30 mouse cellular contexts compared by ENCODE assay signal in genomic region chr12:32801078-32801477, GRCm38 (mm10). TPM values are rescaled to one million over a fixed set of nuclear protein-coding genes. Genes with fewer than 3 reads are reported as not detected.
DNase-seq lines count a peak whose midpoint lies in the region; ATAC-seq and TF ChIP-seq lines count a peak whose summit lies in the region.
"Had no signal": no experiment of that assay in that cellular context is flagged by ENCODE, and none has a peak within 500 bp of the region (broad histone marks: within the 10 kb centered on the region; RNA-seq: fewer than 3 reads in every experiment).

No protein-coding gene starts in this region.

- TF ChIP-seq POLR2A in lung, adult 2 months (IDR thresholded peaks at IDR 0.05; ENCODE audit: borderline replicate concordance, extremely low read depth, low read depth, low read length), result no peak

- ATAC-seq in kidney, embryonic 16.5 days (ENCODE audit: low FRiP score, low TSS enrichment), result no peak
- no peak for ATAC-seq in lung, embryonic 15.5 days (ENCODE audit: borderline replicate concordance, extremely low read depth, low FRiP score, low TSS enrichment)
- ATAC-seq: forebrain, embryonic 15.5 days; Patski had no signal

- no peak overlapping the region for H3K27ac ChIP-seq in kidney, embryonic 16.5 days (ENCODE audit: low read length)
- peak overlapping the region; percentile 35; the same call in 1 of the 2 replicates for H3K27ac ChIP-seq in lung, embryonic 15.5 days
- H3K27ac ChIP-seq: embryonic facial prominence, embryonic 10.5 days; embryonic facial prominence, embryonic 13.5 days; forebrain, embryonic 12.5 days; forebrain, embryonic 15.5 days; heart, adult 2 months; heart, embryonic 10.5 days; heart, embryonic 13.5 days; hindbrain, embryonic 14.5 days had no signal

- TF ChIP-seq CTCF in lung, adult 2 months (IDR thresholded peaks at IDR 0.05; ENCODE audit: insufficient read depth, low read length), result no peak

- H3K4me1 ChIP-seq in kidney, embryonic 16.5 days (ENCODE audit: insufficient read depth, low read length), result no peaks in the 10 kb centered on the region
- H3K4me1 ChIP-seq in lung, embryonic 15.5 days, result no peaks in the 10 kb centered on the region
- peaks cover 2% of the 10 kb centered on the region; the same call in 1 of the 2 replicates for H3K4me1 ChIP-seq in lung, adult 2 months (ENCODE audit: control insufficient read depth, insufficient read depth, low read length)
- H3K4me1 ChIP-seq: embryonic facial prominence, embryonic 10.5 days; embryonic facial prominence, embryonic 13.5 days; forebrain, embryonic 12.5 days; forebrain, embryonic 15.5 days; heart, embryonic 10.5 days; heart, embryonic 13.5 days had no signal

- no peak overlapping the region for H3K9ac ChIP-seq in kidney, embryonic 16.5 days (replicated peaks; ENCODE audit: low read length)
- H3K9ac ChIP-seq in lung, embryonic 15.5 days, result no peak overlapping the region
- H3K9ac ChIP-seq: embryonic facial prominence, embryonic 13.5 days; forebrain, embryonic 12.5 days; forebrain, embryonic 15.5 days; heart, embryonic 13.5 days; hindbrain, embryonic 14.5 days had no signal

- 73% methylated on average over 7 of the region's 7 CpGs for WGBS in kidney, embryonic 16.5 days
- WGBS in lung, embryonic 15.5 days, result 53% methylated on average over 7 of the region's 7 CpGs
- 67% methylated on average over 7 of the region's 7 CpGs for WGBS in lung, adult 2 months

- no peak overlapping the region for H3K4me2 ChIP-seq in kidney, embryonic 16.5 days (replicated peaks; ENCODE audit: low read depth, low read length)
- H3K4me2 ChIP-seq in lung, embryonic 15.5 days, result no peak overlapping the region
- H3K4me2 ChIP-seq: embryonic facial prominence, embryonic 13.5 days; forebrain, embryonic 12.5 days; forebrain, embryonic 15.5 days; heart, embryonic 13.5 days; hindbrain, embryonic 14.5 days had no signal

- no peaks in the 10 kb centered on the region for H3K9me3 ChIP-seq in kidney, embryonic 16.5 days (ENCODE audit: low read length)
- no peaks in the 10 kb centered on the region for H3K9me3 ChIP-seq in lung, embryonic 15.5 days
- H3K9me3 ChIP-seq: embryonic facial prominence, embryonic 10.5 days; embryonic facial prominence, embryonic 13.5 days; forebrain, embryonic 12.5 days; forebrain, embryonic 15.5 days; G1E; heart, embryonic 10.5 days; heart, embryonic 13.5 days had no signal

- peak; percentile 30 for DNase-seq in kidney, adult 18-20 months
- DNase-seq in lung, adult 2 months, result no peak
- peak; percentile 30 for DNase-seq in kidney, adult 9 months
- DNase-seq in kidney, postnatal 14 days, result peak; percentile 20
- no peak for DNase-seq in cerebellum, adult 8-10 months
- DNase-seq: adrenal gland, postnatal 14 days; B cell, adult 2 months; cerebellum, adult 11 months; cerebellum, adult 2 months; cerebellum, postnatal 10 days; cerebellum, postnatal 36 days; embryo, embryonic 11 days; gastrocnemius, postnatal 10 days; gastrocnemius, postnatal 36 days; heart, adult 2 months; heart, postnatal 14 days; heart, postnatal 4 days had no signal

- no peaks in the 10 kb centered on the region for H3K36me3 ChIP-seq in kidney, embryonic 16.5 days (ENCODE audit: insufficient read depth, low read length)
- no peaks in the 10 kb centered on the region for H3K36me3 ChIP-seq in lung, embryonic 15.5 days
- H3K36me3 ChIP-seq: embryonic facial prominence, embryonic 10.5 days; embryonic facial prominence, embryonic 13.5 days; forebrain, embryonic 12.5 days; forebrain, embryonic 15.5 days; G1E; heart, embryonic 10.5 days; heart, embryonic 13.5 days had no signal

- no peak overlapping the region for H3K4me3 ChIP-seq in kidney, embryonic 16.5 days (ENCODE audit: low read length)
- H3K4me3 ChIP-seq in lung, embryonic 15.5 days, result no peak overlapping the region
- H3K4me3 ChIP-seq in lung, adult 2 months (replicated peaks; ENCODE audit: extremely low read depth, low read depth, low read length), result no peak overlapping the region
- H3K4me3 ChIP-seq: embryonic facial prominence, embryonic 10.5 days; embryonic facial prominence, embryonic 13.5 days; erythroblast, embryonic 14.5 days; forebrain, embryonic 12.5 days; forebrain, embryonic 15.5 days; heart, adult 2 months; heart, embryonic 10.5 days; heart, embryonic 13.5 days had no signal

- H3K27me3 ChIP-seq in kidney, embryonic 16.5 days (ENCODE audit: insufficient read depth, low read length), result no peaks in the 10 kb centered on the region
- no peaks in the 10 kb centered on the region for H3K27me3 ChIP-seq in lung, embryonic 15.5 days
- H3K27me3 ChIP-seq: CH12.LX; embryonic facial prominence, embryonic 13.5 days; forebrain, embryonic 12.5 days; forebrain, embryonic 15.5 days had no signal

RNA-seq across cellular contexts. Expression of gene Nampt, which starts 18.3 kb away (rescaled TPM):
- polyA plus RNA-seq in kidney, embryonic 16.5 days (2015; fragmentation: Nextera tagmentation; extraction: Ambion mirVana), result 27.4 and 28.6 TPM in 2 replicates
- 27.1 and 28.3 TPM in 2 replicates for polyA plus RNA-seq in lung, embryonic 15.5 days (2015; fragmentation: Nextera tagmentation; extraction: Ambion mirVana)
- polyA plus RNA-seq in lung, adult 2 months (2012; rRNA removed), result 11.4 and 22.2 TPM in 2 replicates

Comparison
In these comparisons a context has a peak if more than half of its experiments do, and no peak if none do; other contexts are left out.
1. DNase-seq: peak in kidney, adult 18-20 months (single experiment), kidney, adult 9 months (single experiment) and kidney, postnatal 14 days (single experiment); none in lung, adult 2 months (single experiment) and cerebellum, adult 8-10 months (single experiment).